Mouse (Mus musculus): ENCODE data around the gene Lamtor5.
"Not testable (repeated sequence)": the region's sequence is repeated elsewhere in the genome, so short reads cannot be mapped to it uniquely, and the experiment has no call there.

Lamtor5 gene

DNA sequence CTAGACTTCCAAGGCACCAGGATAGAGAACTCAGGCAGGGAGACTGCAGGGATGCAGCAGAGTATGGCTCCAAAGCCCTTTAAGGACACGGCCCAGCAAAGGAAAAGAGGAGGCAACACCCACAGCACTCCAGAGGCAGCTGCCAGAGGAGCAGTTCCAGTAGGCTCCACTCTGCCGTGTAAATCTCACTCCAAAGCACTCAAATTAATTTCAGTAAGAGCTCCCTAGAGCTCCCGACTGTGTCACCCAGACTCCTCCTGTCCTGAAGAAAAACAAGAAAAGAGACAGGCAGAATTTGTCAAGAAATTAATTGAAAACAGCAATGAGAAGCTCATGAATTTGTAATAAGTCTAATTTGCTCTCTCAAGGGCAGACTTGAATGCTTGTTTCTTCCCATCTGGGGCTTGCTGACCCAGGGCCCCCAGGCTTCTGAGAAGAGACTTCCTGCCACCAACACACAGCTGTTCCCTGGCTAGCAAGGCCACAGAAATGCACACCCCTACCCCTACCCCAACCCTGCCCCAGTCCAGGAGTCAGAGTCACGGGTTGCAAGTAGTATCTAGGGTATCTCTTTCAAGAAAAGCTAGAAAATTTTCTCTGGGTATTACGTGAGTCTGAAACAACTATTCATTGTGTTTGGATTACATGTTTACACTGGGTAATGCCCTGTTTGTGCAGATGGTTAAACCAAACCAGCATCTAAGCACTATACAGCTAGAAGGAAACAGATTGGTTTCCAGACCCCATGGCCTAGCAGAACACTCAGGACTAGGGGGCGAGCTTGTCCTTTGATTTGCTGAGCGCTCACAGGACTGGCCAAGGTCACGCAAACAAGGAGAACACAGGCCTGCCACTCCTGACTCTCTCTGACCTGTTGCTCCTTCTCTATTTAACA, 17.5 kb upstream of the Lamtor5 start:
- in situ Hi-C loops (cut with MboI; ENCODE audit: low pct_unique_long_range_greater_than_20kb in 1 of 2, low sequenced_read_pairs in 2 of 2, unreplicated experiment in 1 of 2) = no loop called here

DNA sequence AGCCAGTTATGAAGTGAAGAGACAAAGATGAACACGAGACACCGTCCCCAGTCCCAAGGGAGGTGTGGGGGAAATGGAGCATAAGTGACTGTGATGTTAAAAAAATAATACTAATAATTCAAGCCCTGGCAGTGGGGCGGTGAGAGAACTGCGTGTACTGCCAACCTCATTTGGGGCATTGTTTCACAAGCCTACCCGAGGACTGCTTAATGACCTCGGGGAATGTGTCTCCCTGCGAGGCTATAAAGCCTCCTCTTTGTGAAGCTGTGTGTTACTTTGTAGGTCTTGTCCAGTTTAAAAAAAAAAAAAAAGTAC, 16.9 kb upstream of the Lamtor5 start:
- in situ Hi-C loops (cut with MboI; ENCODE audit: low pct_unique_long_range_greater_than_20kb in 1 of 2, low sequenced_read_pairs in 2 of 2, unreplicated experiment in 1 of 2) = no loop called here

GRCm38 (mm10) chr3:107266814-107267345, 11.8 kb upstream of the Lamtor5 start:
- in situ Hi-C loops (cut with MboI; ENCODE audit: low pct_unique_long_range_greater_than_20kb in 1 of 2, low sequenced_read_pairs in 2 of 2, unreplicated experiment in 1 of 2) = no loop called here

- in situ Hi-C loops (cut with MboI; ENCODE audit: low pct_unique_long_range_greater_than_20kb in 1 of 2, low sequenced_read_pairs in 2 of 2, unreplicated experiment in 1 of 2) = loop anchor here in 1 of 2 experiments (5.0 kb wide), 1 partner anchor 40 kb away; the partner anchor contains the start of gene A630076J17Rik
Measured at GRCm38 (mm10) chr3:107272433-107272832, 6.2 kb upstream of the Lamtor5 start.

GRCm38 (mm10) chr3:107273820-107274219, 4.8 kb upstream of the Lamtor5 start:
- in situ Hi-C loops (cut with MboI; ENCODE audit: low pct_unique_long_range_greater_than_20kb in 1 of 2, low sequenced_read_pairs in 2 of 2, unreplicated experiment in 1 of 2) = loop anchor here in 1 of 2 experiments (5.0 kb wide), 1 partner anchor 42 kb away; the partner anchor contains the start of gene A630076J17Rik

GRCm38 (mm10) chr3:107275351-107275750, 3.3 kb upstream of the Lamtor5 start:
- in situ Hi-C loops (cut with MboI; ENCODE audit: low pct_unique_long_range_greater_than_20kb in 1 of 2, low sequenced_read_pairs in 2 of 2, unreplicated experiment in 1 of 2) = no loop called here

DNA sequence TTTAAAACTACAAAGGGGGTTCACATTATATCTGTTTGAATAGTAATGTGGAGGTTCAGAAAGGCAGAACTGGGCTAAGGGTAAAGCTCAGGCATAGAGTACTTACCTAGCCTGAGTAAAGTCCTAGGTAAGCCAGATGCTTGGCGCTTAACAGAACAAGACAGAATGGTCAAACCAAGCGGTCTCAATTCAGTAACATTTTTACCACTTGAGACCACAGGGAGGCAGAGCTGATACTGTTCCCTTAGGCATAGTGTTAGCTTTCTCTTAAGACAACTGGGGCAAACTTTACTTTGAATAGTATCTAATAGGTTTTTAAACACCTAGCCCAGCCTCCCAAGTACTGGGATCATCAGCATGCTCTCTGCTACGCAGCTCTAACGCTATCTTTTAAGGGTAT, 2.7 kb upstream of the Lamtor5 start:
- in situ Hi-C loops (cut with MboI; ENCODE audit: low pct_unique_long_range_greater_than_20kb in 1 of 2, low sequenced_read_pairs in 2 of 2, unreplicated experiment in 1 of 2) = no loop called here

GRCm38 (mm10) chr3:107276626-107277025, 2.0 kb upstream of the Lamtor5 start:
- in situ Hi-C loops (cut with MboI; ENCODE audit: low pct_unique_long_range_greater_than_20kb in 1 of 2, low sequenced_read_pairs in 2 of 2, unreplicated experiment in 1 of 2) = no loop called here

DNA sequence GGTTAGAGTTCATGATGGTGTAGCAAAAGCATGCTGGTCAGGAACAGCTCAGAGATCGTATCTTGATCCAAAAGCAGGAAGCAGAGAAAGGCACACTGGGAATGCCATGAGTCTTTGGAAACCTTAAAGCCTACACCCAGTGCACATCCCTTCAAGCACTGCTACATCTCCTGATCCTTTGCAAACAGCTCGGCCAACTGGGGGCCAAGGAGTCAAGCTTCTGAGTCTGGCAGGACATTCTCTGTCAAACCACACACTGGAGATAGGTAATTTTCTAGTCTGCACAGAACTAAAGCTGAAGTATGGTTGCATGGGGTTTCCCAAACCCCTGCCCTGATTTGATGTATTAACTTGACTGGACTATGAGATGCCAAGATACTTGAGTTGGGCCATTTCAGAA, 7.5 kb downstream of the Lamtor5 start:
- in situ Hi-C loops (cut with MboI; ENCODE audit: low pct_unique_long_range_greater_than_20kb in 1 of 2, low sequenced_read_pairs in 2 of 2, unreplicated experiment in 1 of 2) = no loop called here

- in situ Hi-C loops (cut with MboI; ENCODE audit: low pct_unique_long_range_greater_than_20kb in 1 of 2, low sequenced_read_pairs in 2 of 2, unreplicated experiment in 1 of 2) = no loop called here
Measured at GRCm38 (mm10) chr3:107287346-107287745, 8.7 kb downstream of the Lamtor5 start.

DNA sequence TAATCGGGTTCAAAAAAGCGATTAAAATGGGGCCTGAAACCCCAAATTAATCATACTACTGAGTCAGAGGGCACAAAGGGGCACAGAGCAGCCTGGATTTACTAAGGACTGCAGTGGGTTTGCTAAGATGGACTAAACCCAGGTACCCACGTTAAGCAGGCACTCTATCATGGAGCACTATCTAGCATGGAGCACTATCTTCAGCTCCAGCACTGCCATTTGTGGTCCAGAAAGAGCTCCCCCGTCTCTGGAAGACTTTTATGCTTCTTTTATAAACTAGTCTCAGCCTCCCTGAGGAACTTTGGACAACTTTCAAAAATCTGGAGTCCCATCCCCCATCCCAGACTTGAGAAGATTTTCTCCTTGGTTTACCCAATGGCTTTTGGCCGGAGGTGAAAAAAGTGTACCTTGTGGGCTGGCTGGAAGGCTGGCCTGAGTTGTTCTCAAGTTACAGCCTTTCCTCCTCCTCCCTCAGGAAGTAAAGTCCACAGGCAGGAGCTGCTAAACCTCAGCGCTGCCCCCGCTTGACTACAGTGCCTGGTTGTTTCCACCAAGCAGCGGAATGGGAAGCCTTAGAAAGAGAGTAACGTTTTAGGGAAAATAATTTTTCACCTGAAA, 12.2 kb downstream of the Lamtor5 start, which contains the start of gene Slc16a4:
Gene Slc16a4, plus strand, starts transcription at position 467 of the 618 bp plus-strand sequence.
- in situ Hi-C loops (cut with MboI; ENCODE audit: low pct_unique_long_range_greater_than_20kb in 1 of 2, low sequenced_read_pairs in 2 of 2, unreplicated experiment in 1 of 2) = no loop called here

DNA sequence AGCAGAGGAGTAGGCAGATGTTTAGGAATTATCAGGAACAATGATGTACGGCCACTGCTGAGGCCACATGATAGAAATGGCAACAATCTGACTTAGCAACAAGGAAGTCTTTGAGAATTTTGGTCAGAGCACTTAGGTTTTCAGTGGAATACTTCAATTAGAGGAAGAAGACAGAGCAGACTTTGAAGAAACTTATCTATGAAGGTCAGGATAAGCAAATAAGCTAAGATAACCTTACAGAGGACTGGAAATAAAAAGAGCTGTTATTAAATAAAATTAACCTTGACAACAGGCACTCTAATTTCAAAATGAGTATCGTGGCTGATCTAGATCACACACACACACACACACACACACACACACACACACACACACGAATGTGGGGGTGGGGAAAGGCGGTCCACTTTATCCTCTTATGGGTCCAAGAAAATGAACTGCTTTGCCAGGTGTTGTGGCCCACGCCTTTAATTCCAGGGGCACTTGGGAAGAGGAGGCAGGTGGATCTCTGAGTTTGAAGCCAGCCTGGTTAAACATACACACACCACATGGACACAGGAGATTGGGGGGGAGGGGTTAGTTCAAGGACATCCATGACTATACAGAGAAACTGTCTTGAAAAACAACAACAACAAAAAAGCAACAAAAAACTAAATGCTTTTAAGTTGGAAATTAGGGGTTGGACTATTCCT, 17.2 kb downstream of the Lamtor5 start:
- in situ Hi-C loops (cut with MboI; ENCODE audit: low pct_unique_long_range_greater_than_20kb in 1 of 2, low sequenced_read_pairs in 2 of 2, unreplicated experiment in 1 of 2) = no loop called here

GRCm38 (mm10) chr3:107296917-107297316, 18.3 kb downstream of the Lamtor5 start:
- in situ Hi-C loops (cut with MboI; ENCODE audit: low pct_unique_long_range_greater_than_20kb in 1 of 2, low sequenced_read_pairs in 2 of 2, unreplicated experiment in 1 of 2) = not testable (repeated sequence)

- in situ Hi-C loops (cut with MboI; ENCODE audit: low pct_unique_long_range_greater_than_20kb in 1 of 2, low sequenced_read_pairs in 2 of 2, unreplicated experiment in 1 of 2) = no loop called here
Measured at GRCm38 (mm10) chr3:107317338-107317737, 38.7 kb downstream of the Lamtor5 start.

DNA sequence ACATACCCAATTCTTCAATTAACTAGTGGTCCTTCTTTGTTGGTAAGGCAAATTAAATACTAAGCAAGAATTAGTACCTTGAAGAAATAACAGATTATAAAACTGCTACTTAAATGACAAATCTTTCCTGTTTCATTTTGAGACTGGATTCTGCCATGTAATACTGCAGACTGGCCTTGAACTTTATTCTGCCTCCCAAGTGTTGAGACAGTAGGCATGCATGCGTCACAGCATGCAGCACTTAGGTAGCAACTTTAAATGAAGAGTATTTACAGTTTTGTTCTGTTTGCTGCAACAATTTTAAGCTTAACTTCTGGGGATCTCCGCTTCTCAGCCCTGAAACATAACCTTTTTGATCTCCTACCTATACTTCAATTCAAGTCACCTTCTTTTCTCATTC, 42.5 kb downstream of the Lamtor5 start:
- in situ Hi-C loops (cut with MboI; ENCODE audit: low pct_unique_long_range_greater_than_20kb in 1 of 2, low sequenced_read_pairs in 2 of 2, unreplicated experiment in 1 of 2) = no loop called here

GRCm38 (mm10) chr3:107321776-107322175, 43.1 kb downstream of the Lamtor5 start:
- in situ Hi-C loops (cut with MboI; ENCODE audit: low pct_unique_long_range_greater_than_20kb in 1 of 2, low sequenced_read_pairs in 2 of 2, unreplicated experiment in 1 of 2) = no loop called here

DNA sequence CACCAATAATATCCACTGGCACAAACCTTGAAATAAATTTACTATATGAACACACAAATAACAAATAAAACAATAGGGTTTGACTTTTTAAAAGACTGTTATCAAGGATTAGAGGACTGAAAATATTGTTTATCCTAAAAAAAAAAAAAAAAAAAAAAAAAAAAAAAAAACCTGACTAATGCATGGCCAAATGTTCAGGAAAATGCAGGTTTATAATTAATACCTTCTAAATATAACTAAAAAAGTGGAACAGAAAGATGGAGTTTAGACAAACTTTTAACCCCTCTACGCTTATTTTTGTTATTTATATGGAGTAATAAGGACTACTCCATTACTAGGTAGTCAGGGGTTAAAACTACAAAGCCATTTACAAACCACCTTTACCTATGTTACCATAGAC, 47.8 kb downstream of the Lamtor5 start:
- in situ Hi-C loops (cut with MboI; ENCODE audit: low pct_unique_long_range_greater_than_20kb in 1 of 2, low sequenced_read_pairs in 2 of 2, unreplicated experiment in 1 of 2) = loop anchor here in 1 of 2 experiments (25.0 kb wide), 1 partner anchor 1364 kb away; the partner anchor contains the start of genes Atp5f1, Ovgp1 and Wdr77

DNA sequence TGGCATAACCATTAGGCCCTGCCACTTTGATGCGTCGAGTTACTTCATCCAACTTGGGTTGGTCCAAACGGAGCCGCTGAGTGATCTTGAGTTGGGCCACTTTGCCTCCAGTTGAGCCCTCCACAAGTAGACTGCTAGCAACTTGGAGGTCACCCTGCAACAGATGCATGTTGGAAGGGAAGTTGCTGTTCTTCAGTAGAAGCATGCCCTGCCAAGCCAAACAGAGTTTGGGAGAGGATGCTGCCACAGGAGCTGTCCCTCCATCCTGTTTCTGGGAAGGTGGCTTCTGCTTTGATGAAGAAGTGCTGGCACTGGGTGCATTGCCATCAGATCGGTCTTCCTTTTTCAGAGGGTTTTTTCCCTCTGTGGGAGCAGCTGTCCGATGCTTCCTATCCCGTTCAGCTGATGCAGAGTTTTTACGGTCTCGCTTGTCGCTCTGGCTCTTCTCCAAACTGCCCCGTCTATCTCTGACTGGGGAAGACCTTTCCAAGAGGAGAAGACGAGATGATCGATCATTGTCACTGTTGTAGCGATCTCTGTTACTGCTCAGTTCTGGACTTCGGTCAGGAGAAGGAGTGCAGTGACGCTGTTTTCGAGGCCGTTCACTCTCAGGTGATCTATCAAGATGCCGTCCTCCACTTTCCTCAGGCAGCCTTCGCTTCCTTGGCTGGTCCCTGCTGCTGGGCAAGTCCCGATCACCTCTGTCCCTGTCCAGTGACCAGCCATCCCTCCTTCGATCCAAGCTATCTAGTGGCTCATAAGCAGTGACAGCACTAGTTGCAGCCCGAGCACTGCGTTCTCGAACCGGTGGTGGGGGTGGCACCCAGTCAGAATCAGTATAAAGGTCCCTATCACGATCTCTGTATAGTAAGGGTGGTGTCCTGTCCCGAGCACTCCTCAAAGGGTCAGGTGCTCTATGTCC, 52.1 kb downstream of the Lamtor5 start:
- in situ Hi-C loops (cut with MboI; ENCODE audit: low pct_unique_long_range_greater_than_20kb in 1 of 2, low sequenced_read_pairs in 2 of 2, unreplicated experiment in 1 of 2) = loop anchor here in 1 of 2 experiments (25.0 kb wide), 1 partner anchor 1368 kb away; the partner anchor contains the start of genes Atp5f1, Ovgp1 and Wdr77
